Mouse (Mus musculus) thymus, postnatal 14 days (tissue): ENCODE results near the gene Fbxo22.
"Not testable (repeated sequence)": the region's sequence is repeated elsewhere in the genome, so short reads cannot be mapped to it uniquely, and the experiment has no call there.

Experiments used
- DNase-seq: peaks from one replicate; pipeline ENCODE4 v3.0.0; 2021

Fbxo22 gene

DNA sequence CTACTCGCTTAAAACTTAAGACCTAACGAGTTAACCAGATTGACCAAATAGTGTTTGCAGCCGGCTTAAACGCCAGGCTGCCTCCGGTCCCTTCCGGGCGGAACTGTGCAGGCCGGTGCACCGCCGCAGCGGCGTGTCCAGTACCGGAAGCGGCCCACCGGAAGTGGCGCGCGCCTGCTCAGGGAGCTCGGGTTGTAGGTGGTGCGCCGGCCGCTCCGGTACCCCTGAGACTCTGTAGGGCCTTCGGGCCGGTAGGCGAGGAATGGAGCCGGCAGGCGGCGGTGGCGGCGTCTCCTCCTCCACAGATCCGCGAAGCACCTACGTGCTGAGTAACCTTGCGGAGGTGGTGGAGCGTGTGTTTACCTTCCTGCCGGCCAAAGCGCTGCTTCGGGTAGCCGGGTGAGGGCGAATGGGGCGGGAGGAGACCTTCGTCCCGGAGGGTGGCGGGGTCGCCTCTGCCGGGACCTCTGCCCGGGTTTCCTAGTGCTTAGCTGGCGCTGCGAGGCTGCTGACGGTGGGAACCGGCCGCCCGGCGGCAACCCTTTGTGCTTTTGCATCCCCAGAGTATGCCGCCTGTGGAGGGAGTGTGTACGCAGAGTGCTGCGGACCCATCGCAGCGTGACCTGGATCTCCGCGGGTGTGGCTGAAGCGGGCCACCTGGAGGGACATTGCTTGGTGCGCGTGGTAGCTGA, at the start of gene Fbxo22:
TSS of gene Fbxo22 (plus strand) at position 136 of the 692 bp plus-strand sequence.
- peak; percentile 81 for DNase-seq

DNA sequence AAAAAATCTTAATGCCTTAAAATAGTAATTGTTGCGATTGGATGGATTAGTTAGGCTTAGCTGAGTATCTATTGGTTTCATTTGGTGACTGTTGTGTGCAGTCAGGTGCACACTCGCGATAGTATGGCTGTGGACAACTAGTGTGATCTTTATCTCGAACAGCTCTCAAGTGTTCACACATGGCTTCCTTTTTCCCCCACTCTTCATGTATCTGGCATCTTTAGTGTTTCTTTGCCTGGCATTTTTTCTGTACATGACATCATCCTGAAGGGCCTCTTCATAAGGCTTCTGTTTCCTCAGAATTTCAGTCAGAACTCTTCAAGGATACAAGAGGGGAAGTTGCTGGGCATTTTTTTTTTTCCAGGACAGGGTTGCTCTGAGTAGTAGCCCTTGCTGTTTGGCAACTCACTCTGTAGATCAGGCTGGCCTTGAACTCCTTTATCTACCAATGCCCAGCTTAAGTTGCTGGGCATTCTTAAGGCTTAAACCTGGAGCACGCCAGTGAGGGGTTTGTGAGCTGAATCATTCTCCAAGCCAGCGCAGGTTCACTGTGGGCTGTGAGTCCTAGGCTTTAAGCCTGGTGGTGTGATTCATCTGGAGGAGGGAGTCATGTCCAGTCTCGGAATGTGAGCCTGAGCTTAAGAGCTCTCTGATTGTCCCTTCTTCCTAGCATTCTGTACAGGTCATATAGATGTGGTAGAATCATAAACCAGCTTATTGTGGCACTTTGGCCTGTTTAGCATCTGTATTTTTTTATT, 37.9 kb upstream of the Fbxo22 start:
- DNase-seq = no peak

- no peak for DNase-seq
Observed at GRCm38 (mm10) chr9:55172195-55172685, 36.5 kb upstream of the Fbxo22 start.

- DNase-seq = no peak
Observed at GRCm38 (mm10) chr9:55174235-55174634, 34.5 kb upstream of the Fbxo22 start.

GRCm38 (mm10) chr9:55195876-55196275, 12.8 kb upstream of the Fbxo22 start:
- DNase-seq = no peak

- DNase-seq = no peak
Observed at GRCm38 (mm10) chr9:55198260-55198659, 10.5 kb upstream of the Fbxo22 start.

- no peak for DNase-seq
Observed at GRCm38 (mm10) chr9:55199348-55199747, 9.4 kb upstream of the Fbxo22 start.

GRCm38 (mm10) chr9:55208458-55208789, 301 bp upstream of the Fbxo22 start:
- DNase-seq = no peak

- no peak for DNase-seq
Observed at GRCm38 (mm10) chr9:55211611-55212010, 2.9 kb downstream of the Fbxo22 start.

GRCm38 (mm10) chr9:55213396-55213795, 4.7 kb downstream of the Fbxo22 start:
- no peak for DNase-seq

DNA sequence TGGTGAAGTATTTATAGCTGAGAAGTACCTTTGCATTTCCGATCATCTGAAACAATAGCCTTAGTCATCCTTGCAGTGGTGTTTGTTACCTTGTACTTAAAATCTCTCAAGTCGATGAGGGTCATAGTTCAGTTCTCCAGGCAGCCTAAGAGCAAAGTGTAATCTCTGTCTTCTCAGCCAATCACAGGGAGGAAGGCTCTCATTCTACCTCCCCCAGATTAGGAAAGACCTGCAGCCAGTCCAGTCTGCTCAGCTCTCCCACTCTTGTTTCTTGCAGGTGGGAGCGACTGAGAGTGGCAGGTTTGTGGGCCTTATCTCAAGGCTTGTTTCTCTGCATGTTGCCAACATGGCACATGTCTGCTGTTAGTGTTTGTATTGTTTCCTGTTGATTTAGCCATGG, 6.3 kb downstream of the Fbxo22 start:
- DNase-seq = no peak

GRCm38 (mm10) chr9:55215648-55216047, 6.9 kb downstream of the Fbxo22 start:
- DNase-seq = no peak

DNA sequence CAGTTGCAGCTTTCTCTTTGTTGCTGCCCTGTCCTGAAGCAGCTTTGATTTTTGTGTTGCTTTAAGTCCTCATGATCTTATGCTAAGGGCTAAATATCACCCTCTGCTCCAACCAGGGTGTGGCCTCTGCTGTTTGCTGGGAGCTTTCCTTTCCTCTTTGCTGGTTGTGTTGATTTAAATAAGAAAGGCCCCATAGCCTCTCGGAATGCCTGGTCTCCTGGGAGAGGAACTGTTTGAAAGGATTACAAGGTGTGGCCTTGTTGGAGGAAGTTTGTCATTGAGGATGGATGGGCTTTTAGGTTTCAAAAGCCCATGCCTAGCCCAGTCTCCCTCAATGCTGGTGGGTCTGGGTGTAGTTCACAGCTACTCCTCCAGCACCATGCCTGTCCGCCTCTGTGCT, 7.4 kb downstream of the Fbxo22 start:
- DNase-seq = no peak

DNA sequence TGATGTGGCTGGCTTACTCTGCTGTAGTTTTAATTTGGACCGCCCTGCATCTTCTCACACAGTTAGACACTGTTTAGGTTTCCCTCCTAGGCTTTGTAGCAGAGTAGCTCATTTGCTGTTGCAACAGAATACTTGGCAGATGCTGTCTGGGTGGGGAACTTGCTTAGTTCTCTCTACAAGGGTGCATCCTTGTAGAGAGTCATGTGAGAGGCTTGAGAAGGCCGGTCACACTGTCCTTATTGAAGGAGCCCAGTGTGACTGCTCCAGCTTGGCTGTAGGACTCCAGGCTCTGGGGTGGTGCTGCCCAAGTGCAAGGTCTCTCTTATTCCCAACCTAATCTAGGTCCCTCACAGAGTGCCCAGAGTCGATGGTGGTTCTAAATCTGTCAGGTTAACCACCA, 8.7 kb downstream of the Fbxo22 start:
- no peak for DNase-seq

- no peak for DNase-seq
Observed at GRCm38 (mm10) chr9:55225165-55225737, 16.5 kb downstream of the Fbxo22 start.

GRCm38 (mm10) chr9:55226251-55226650, 17.5 kb downstream of the Fbxo22 start:
- no peak for DNase-seq

- no peak for DNase-seq
Observed at GRCm38 (mm10) chr9:55228149-55228548, 19.4 kb downstream of the Fbxo22 start.

GRCm38 (mm10) chr9:55229010-55229409, 20.3 kb downstream of the Fbxo22 start:
- no peak for DNase-seq

DNA sequence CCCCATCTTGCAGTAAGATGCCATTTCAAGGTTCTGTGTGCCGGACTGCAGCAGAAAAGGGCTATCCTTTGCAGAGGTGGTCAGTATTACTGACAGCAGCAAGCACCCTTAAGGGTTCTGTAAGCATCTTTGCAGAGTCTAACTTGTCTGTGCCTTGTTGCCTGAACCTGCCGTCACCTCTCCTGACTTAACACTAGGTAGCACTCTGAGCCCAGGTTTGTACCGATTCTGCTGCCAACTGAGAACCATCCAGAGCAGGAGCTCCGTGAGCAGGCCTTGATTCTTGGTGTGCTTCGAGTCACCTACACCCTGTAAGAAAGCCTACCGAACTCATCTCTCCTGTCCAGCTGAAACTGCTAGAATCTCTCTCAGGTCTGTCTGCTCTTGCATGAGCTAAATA, 22.8 kb downstream of the Fbxo22 start:
- DNase-seq = peak; percentile 13

DNA sequence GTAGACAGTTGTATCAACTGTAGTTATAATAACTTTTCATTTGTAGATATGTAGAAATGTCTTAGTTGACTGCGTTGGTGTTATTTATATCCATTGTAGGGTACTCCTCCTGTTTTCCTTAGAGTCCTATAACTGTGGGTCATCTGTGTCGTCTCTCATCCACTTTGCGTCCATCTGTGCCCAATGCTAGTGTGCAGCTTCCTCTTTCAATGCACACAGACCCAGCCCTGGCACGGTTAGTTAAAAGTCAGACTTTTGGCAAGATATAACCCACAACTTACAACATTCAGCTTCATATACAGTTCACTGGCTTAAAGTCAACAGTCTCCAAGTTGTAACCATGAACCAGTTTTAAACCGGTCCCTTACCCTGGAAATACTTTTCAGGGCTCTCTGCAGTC, 23.4 kb downstream of the Fbxo22 start:
- DNase-seq = no peak

DNA sequence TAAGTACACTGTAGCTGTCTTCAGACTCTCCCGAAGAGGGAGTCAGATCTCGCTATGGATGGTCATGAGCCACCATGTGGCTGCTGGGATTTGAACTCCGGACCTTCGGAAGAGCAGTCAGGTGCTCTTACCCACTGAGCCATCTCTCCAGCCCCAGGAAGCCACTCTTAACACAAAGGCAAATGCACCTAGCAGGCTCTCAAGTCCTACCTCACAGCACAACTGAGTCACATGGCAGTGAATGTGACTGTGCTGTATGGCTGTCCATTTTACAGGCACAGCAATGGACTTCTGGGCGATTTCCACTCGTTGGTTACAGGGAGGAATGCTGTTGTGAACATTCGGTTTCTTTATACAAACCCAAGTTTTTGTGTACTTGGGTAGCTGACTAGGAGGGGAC, 23.9 kb downstream of the Fbxo22 start:
- DNase-seq = no peak

DNA sequence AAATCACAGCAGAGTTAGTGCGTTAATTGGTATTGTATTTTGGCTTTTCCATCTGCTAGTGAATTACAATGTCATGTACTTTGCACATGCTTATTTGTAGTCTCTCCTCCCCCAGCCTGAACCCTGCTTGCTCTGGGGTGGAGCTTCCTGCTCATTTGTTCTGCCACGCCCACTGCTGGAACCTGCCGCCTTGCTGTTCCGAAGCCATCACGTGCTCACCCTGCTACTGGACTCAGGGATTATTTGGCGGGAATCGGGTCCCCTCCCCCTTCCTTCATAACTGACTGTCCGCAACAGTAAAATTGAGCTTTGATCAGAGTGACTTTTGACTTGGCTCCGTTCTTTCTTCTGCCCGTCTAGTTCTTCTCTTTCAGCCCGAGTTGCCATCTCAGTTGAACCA, 24.4 kb downstream of the Fbxo22 start:
- DNase-seq = not testable (repeated sequence)

GRCm38 (mm10) chr9:55236235-55237165, 27.8 kb downstream of the Fbxo22 start:
- no peak for DNase-seq
